ENCODE assay signal across 7 mouse cellular contexts in genomic region chr1:134708801-134709385, GRCm38 (mm10).
DNase-seq lines count a peak whose midpoint lies in the region; ATAC-seq and TF ChIP-seq lines count a peak whose summit lies in the region.

No protein-coding gene starts in this region.

- ATAC-seq in heart, postnatal 0 days (ENCODE audit: insufficient read depth, low read depth): no peak
- no peak; the same call in 1 of the 2 replicates for ATAC-seq in liver, embryonic 11.5 days (replicated peaks; ENCODE audit: low FRiP score)
- peak; percentile 55 for ATAC-seq in neural tube, embryonic 13.5 days (ENCODE audit: low read depth)

- peak overlapping the region; percentile 29; the same call in 1 of the 2 replicates for H3K9ac ChIP-seq in heart, postnatal 0 days (replicated peaks; ENCODE audit: low read depth, low read length)
- no peak overlapping the region for H3K9ac ChIP-seq in liver, embryonic 11.5 days (ENCODE audit: low read depth, low read length)
- peak overlapping the region; percentile 76 for H3K9ac ChIP-seq in neural tube, embryonic 13.5 days

- H3K36me3 ChIP-seq in testis, adult 2 months (ENCODE audit: control insufficient read depth, insufficient read depth, low read length): no peaks in the 10 kb centered on the region
- H3K36me3 ChIP-seq in heart, postnatal 0 days (replicated peaks; ENCODE audit: control insufficient read depth, insufficient read depth, low read length): no peaks in the 10 kb centered on the region
- no peaks in the 10 kb centered on the region for H3K36me3 ChIP-seq in liver, embryonic 11.5 days (ENCODE audit: control insufficient read depth, insufficient read depth, low read length)
- H3K36me3 ChIP-seq in neural tube, embryonic 13.5 days: no peaks in the 10 kb centered on the region

- peak overlapping the region; percentile 74 for H3K4me2 ChIP-seq in heart, postnatal 0 days (ENCODE audit: low read depth, low read length)
- peak overlapping the region; percentile 84 for H3K4me2 ChIP-seq in liver, embryonic 11.5 days
- peak overlapping the region; percentile 97 for H3K4me2 ChIP-seq in neural tube, embryonic 13.5 days

- H3K27ac ChIP-seq in testis, adult 2 months (ENCODE audit: control insufficient read depth, insufficient read depth, low read depth, low read length): no peak overlapping the region
- no peak overlapping the region for H3K27ac ChIP-seq in heart, postnatal 0 days (ENCODE audit: low read depth)
- H3K27ac ChIP-seq in liver, embryonic 11.5 days (ENCODE audit: low read depth, low read length): no peak overlapping the region
- H3K27ac ChIP-seq in neural tube, embryonic 13.5 days (replicated peaks): 0 out of 2 replicates have a peak overlapping the region, but pooled peaks have one; percentile 33

- H3K9me3 ChIP-seq in heart, postnatal 0 days (replicated peaks; ENCODE audit: control insufficient read depth, low read length): no peaks in the 10 kb centered on the region
- no peaks in the 10 kb centered on the region for H3K9me3 ChIP-seq in liver, embryonic 11.5 days (ENCODE audit: control insufficient read depth, low read length)
- H3K9me3 ChIP-seq in neural tube, embryonic 13.5 days: no peaks in the 10 kb centered on the region

- no peak for TF ChIP-seq POLR2A in testis, adult 2 months (IDR thresholded peaks at IDR 0.05; ENCODE audit: control insufficient read depth, low read depth, low read length)

- peaks cover 15% of the 10 kb centered on the region for H3K4me1 ChIP-seq in testis, adult 2 months (ENCODE audit: control insufficient read depth, insufficient read depth, low read length)
- H3K4me1 ChIP-seq in heart, postnatal 0 days (ENCODE audit: control insufficient read depth, insufficient read depth): peaks cover 7% of the 10 kb centered on the region; the same call in 1 of the 2 replicates
- no peaks in the 10 kb centered on the region for H3K4me1 ChIP-seq in liver, embryonic 11.5 days (replicated peaks; ENCODE audit: control insufficient read depth, insufficient read depth, low read length)
- peaks cover 58% of the 10 kb centered on the region for H3K4me1 ChIP-seq in neural tube, embryonic 13.5 days (replicated peaks)

- WGBS in heart, postnatal 0 days: under 1% methylated on average over 46 of the region's 46 CpGs
- under 1% methylated on average over 46 of the region's 46 CpGs for WGBS in liver, embryonic 11.5 days
- WGBS in neural tube, embryonic 13.5 days: 0% methylated on average over 46 of the region's 46 CpGs

- no peak for TF ChIP-seq EP300 in heart, postnatal 0 days (IDR thresholded peaks at IDR 0.05; ENCODE audit: low read depth)

- H3K27me3 ChIP-seq in testis, adult 2 months (ENCODE audit: control insufficient read depth, insufficient read depth, low read length): no peaks in the 10 kb centered on the region
- peaks cover 82% of the 10 kb centered on the region for H3K27me3 ChIP-seq in heart, postnatal 0 days (ENCODE audit: control insufficient read depth, insufficient read depth, low read length)
- peaks cover 73% of the 10 kb centered on the region for H3K27me3 ChIP-seq in liver, embryonic 11.5 days (replicated peaks; ENCODE audit: control insufficient read depth, insufficient read depth, low read length)
- H3K27me3 ChIP-seq in neural tube, embryonic 13.5 days: peaks cover 58% of the 10 kb centered on the region

- no peak for DNase-seq in testis, postnatal 14 days (ENCODE audit: low spot score)
- peak; percentile 83 to 85 for DNase-seq in cerebellum, postnatal 25 days
- DNase-seq in heart, postnatal 0 days (ENCODE audit: low spot score): peak; percentile 22
- peak; percentile 67 for DNase-seq in liver, embryonic 11.5 days (ENCODE audit: low spot score)
- peak; percentile 15 for DNase-seq in yolk sac, embryonic 10.5 days (ENCODE audit: low spot score)

- peak overlapping the region; percentile 23 for H3K4me3 ChIP-seq in testis, adult 2 months (ENCODE audit: control insufficient read depth, low read depth, low read length)
- H3K4me3 ChIP-seq in heart, postnatal 0 days (ENCODE audit: low read depth, low read length): peak overlapping the region; percentile 44
- peak overlapping the region; percentile 50 for H3K4me3 ChIP-seq in liver, embryonic 11.5 days (ENCODE audit: low read depth, low read length)
- peak overlapping the region; percentile 53 for H3K4me3 ChIP-seq in neural tube, embryonic 13.5 days

- TF ChIP-seq CTCF in testis, adult 2 months (IDR thresholded peaks at IDR 0.05; ENCODE audit: control insufficient read depth, insufficient read depth, insufficient replicate concordance, low read depth, low read length): no peak
- no peak for TF ChIP-seq CTCF in heart, postnatal 0 days (IDR thresholded peaks at IDR 0.05; ENCODE audit: low read depth)
